ENCODE assay signal across 25 mouse cellular contexts in the genomic region with DNA sequence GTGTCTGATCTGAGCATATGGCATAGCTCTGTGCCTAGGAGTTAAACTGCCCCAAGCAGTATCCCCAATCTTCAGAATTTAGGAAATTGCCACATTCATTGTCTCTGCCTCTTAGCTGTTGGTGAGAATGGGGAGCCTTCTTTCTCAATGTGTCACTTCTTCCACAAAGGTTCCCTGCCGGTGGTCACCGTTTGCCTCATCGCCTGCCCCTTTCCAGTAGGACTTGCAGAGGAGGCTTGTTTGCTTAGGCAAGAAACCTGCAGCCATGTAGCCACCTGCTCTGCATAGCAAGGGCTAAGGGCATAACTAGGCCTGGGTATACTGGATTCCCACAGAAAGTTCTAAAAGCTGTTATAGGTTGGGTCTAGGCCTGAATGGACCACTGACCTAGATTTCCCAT. TPM values are rescaled to one million over a fixed set of nuclear protein-coding genes. Genes with fewer than 3 reads are reported as not detected.
A peak's percentile ranks its signal among the peaks of the same experiment; 100 is the strongest.
DNase-seq lines count a peak whose midpoint lies in the region; ATAC-seq and TF ChIP-seq lines count a peak whose summit lies in the region.
"Had no signal": no experiment of that assay in that cellular context is flagged by ENCODE, and none has a peak within 500 bp of the region (broad histone marks: within the 10 kb centered on the region; RNA-seq: fewer than 3 reads in every experiment).

No protein-coding gene starts in this region.

- no peaks in the 10 kb centered on the region; the same call in 1 of the 2 replicates for H3K4me1 ChIP-seq in liver, postnatal 0 days (ENCODE audit: insufficient read depth)
- peaks cover 19% of the 10 kb centered on the region for H3K4me1 ChIP-seq in liver, embryonic 12.5 days
- H3K4me1 ChIP-seq: forebrain, embryonic 10.5 days; forebrain, embryonic 13.5 days; heart, embryonic 13.5 days; hindbrain, embryonic 12.5 days; hindbrain, embryonic 15.5 days had no signal

- H3K27ac ChIP-seq in liver, postnatal 0 days (ENCODE audit: low read depth), result no peak overlapping the region
- H3K27ac ChIP-seq in liver, embryonic 12.5 days, result no peak overlapping the region
- H3K27ac ChIP-seq: forebrain, embryonic 10.5 days; forebrain, embryonic 13.5 days; heart, embryonic 13.5 days; hindbrain, embryonic 12.5 days; hindbrain, embryonic 15.5 days had no signal

- H3K4me3 ChIP-seq in liver, postnatal 0 days (ENCODE audit: low read depth, low read length), result no peak overlapping the region
- H3K4me3 ChIP-seq in liver, embryonic 12.5 days, result no peak overlapping the region
- H3K4me3 ChIP-seq: forebrain, embryonic 10.5 days; forebrain, embryonic 13.5 days; heart, embryonic 13.5 days; hindbrain, embryonic 12.5 days; hindbrain, embryonic 15.5 days had no signal

- no peaks in the 10 kb centered on the region for H3K27me3 ChIP-seq in liver, postnatal 0 days (ENCODE audit: insufficient read depth, low read length)
- no peaks in the 10 kb centered on the region for H3K27me3 ChIP-seq in liver, embryonic 12.5 days (replicated peaks)
- H3K27me3 ChIP-seq: CH12.LX; forebrain, embryonic 13.5 days; heart, embryonic 13.5 days; hindbrain, embryonic 12.5 days; hindbrain, embryonic 15.5 days; Patski had no signal

- H3K36me3 ChIP-seq in liver, postnatal 0 days (replicated peaks; ENCODE audit: insufficient read depth, low read length), result no peaks in the 10 kb centered on the region
- peaks cover 3% of the 10 kb centered on the region for H3K36me3 ChIP-seq in liver, embryonic 12.5 days
- H3K36me3 ChIP-seq: forebrain, embryonic 10.5 days; hindbrain, embryonic 12.5 days; hindbrain, embryonic 15.5 days had no signal

- intact Hi-C loops in heart, postnatal 36 days (cut with DNase I), result no loop called here

- WGBS in liver, postnatal 0 days (ENCODE audit: insufficient replicate concordance), result 59% methylated on average over 3 of the region's 3 CpGs
- WGBS in liver, embryonic 12.5 days (ENCODE audit: insufficient replicate concordance), result 66% methylated on average over 3 of the region's 3 CpGs

- no peaks in the 10 kb centered on the region for H3K9me3 ChIP-seq in liver, postnatal 0 days (ENCODE audit: low read length)
- H3K9me3 ChIP-seq in liver, embryonic 12.5 days (replicated peaks), result no peaks in the 10 kb centered on the region
- H3K9me3 ChIP-seq: forebrain, embryonic 10.5 days; forebrain, embryonic 13.5 days; G1E; heart, embryonic 13.5 days; hindbrain, embryonic 12.5 days; hindbrain, embryonic 15.5 days had no signal

- DNase-seq in heart, adult 11 months, result peak; percentile 65
- no peak for DNase-seq in heart, postnatal 36 days
- DNase-seq in liver, postnatal 0 days, result peak; percentile 12
- DNase-seq in 416B (ENCODE audit: low read depth), result peak; percentile 48
- DNase-seq in right cerebral cortex, postnatal 10 days (ENCODE audit: low spot score in 2 of 2), result no peak
- DNase-seq: adrenal gland, postnatal 10 days; adrenal gland, postnatal 36 days; B cell, adult 2 months; cerebellum, adult 18-20 months; cerebellum, adult 9-10 months; cerebellum, postnatal 14 days; gastrocnemius, postnatal 10 days; gastrocnemius, postnatal 36 days; heart, adult 18-20 months had no signal

- no peak overlapping the region for H3K9ac ChIP-seq in liver, postnatal 0 days (replicated peaks)
- no peak overlapping the region for H3K9ac ChIP-seq in liver, embryonic 12.5 days
- H3K9ac ChIP-seq: forebrain, embryonic 13.5 days; heart, embryonic 13.5 days; hindbrain, embryonic 12.5 days; hindbrain, embryonic 15.5 days had no signal

- no peak for TF ChIP-seq CTCF in liver, postnatal 0 days (IDR thresholded peaks at IDR 0.05; ENCODE audit: low read depth)

- TF ChIP-seq EP300 in liver, postnatal 0 days (IDR thresholded peaks at IDR 0.05; ENCODE audit: low read depth), result no peak

- no peak overlapping the region for H3K4me2 ChIP-seq in liver, postnatal 0 days (ENCODE audit: low read depth, low read length)
- H3K4me2 ChIP-seq in liver, embryonic 12.5 days, result no peak overlapping the region
- H3K4me2 ChIP-seq: forebrain, embryonic 13.5 days; heart, embryonic 13.5 days; hindbrain, embryonic 12.5 days; hindbrain, embryonic 15.5 days had no signal

- no peak for ATAC-seq in liver, postnatal 0 days
- no peak for ATAC-seq in liver, embryonic 12.5 days
- ATAC-seq: forebrain, embryonic 13.5 days; forebrain, embryonic 16.5 days; Patski had no signal

RNA-seq across cellular contexts. Expression of gene Cst7, which starts 2.2 kb away (rescaled TPM):
- total RNA-seq in heart, postnatal 36 days (2021), result not detected
- polyA plus RNA-seq in liver, postnatal 0 days (2015; fragmentation: Nextera tagmentation; extraction: Ambion mirVana), result 7.5 and 8.2 TPM in 2 replicates
- polyA plus RNA-seq in liver, embryonic 12.5 days (2016; fragmentation: Nextera tagmentation; extraction: Ambion mirVana), result 3.6 and 3.7 TPM in 2 replicates
- total RNA-seq: adrenal gland, postnatal 36 days; gastrocnemius, adult 18-20 months; gastrocnemius, postnatal 10 days; gastrocnemius, postnatal 36 days had no signal
- polyA plus RNA-seq: Patski had no signal

RNA-seq across cellular contexts. Expression of gene Apmap, which starts 35.9 kb away (rescaled TPM):
- total RNA-seq in heart, postnatal 36 days (2021), result 10 to 100 TPM; 48.8 to 54.6 TPM
- 38.4 and 46.0 TPM in 2 replicates for polyA plus RNA-seq in liver, postnatal 0 days (2015; fragmentation: Nextera tagmentation; extraction: Ambion mirVana)
- 28.2 and 28.6 TPM in 2 replicates for polyA plus RNA-seq in liver, embryonic 12.5 days (2016; fragmentation: Nextera tagmentation; extraction: Ambion mirVana)

Comparison
In these comparisons a context has a peak if more than half of its experiments do, and no peak if none do; other contexts are left out.
1. DNase-seq: peak in heart, adult 11 months (single experiment), liver, postnatal 0 days (single experiment) and 416B (single experiment); none in heart, postnatal 36 days (0 of 2) and right cerebral cortex, postnatal 10 days (0 of 2).